Mouse (Mus musculus): ENCODE measurements around the gene Nxph3. TPM values are rescaled to one million over a fixed set of nuclear protein-coding genes. Genes with fewer than 3 reads are reported as not detected.

Nxph3 gene
- polyA plus RNA-seq, 1 experiment from 2014 or later = 6.3 TPM

- H3K36me3 ChIP-seq = no peaks in the 10 kb centered on the region
- no peaks in the 10 kb centered on the region for H3K9me3 ChIP-seq
- H3K4me3 ChIP-seq = peak overlapping the region; percentile 56; the same call in 1 of the 2 replicates
- H3K4me1 ChIP-seq = peaks cover 45% of the 10 kb centered on the region
- H3K27ac ChIP-seq (replicated peaks) = peak overlapping the region; percentile 68
- H3K27me3 ChIP-seq = peaks cover 30% of the 10 kb centered on the region
- WGBS = 34% methylated on average over 17 of the region's 17 CpGs
- no peak overlapping the region; the same call in 1 of the 2 replicates for H3K9ac ChIP-seq (replicated peaks)
- peak overlapping the region; percentile 87 for H3K4me2 ChIP-seq (replicated peaks)
- peak; percentile 49 for ATAC-seq (replicated peaks)
Measured at GRCm38 (mm10) chr11:95515376-95516323, 1.3 kb upstream of the Nxph3 start.

GRCm38 (mm10) chr11:95513461-95514297, 691 bp downstream of the Nxph3 start:
- H3K27ac ChIP-seq (replicated peaks) = peak overlapping the region; percentile 68; the same call in 1 of the 2 replicates
- H3K9ac ChIP-seq (replicated peaks) = peak overlapping the region; percentile 55
- H3K36me3 ChIP-seq = no peaks in the 10 kb centered on the region
- no peaks in the 10 kb centered on the region for H3K9me3 ChIP-seq
- H3K4me2 ChIP-seq (replicated peaks) = peak overlapping the region; percentile 87
- peaks cover 30% of the 10 kb centered on the region for H3K27me3 ChIP-seq
- peak overlapping the region; percentile 56 for H3K4me3 ChIP-seq
- peak; percentile 30; the same call in 1 of the 2 replicates for ATAC-seq (replicated peaks)
- WGBS = under 1% methylated on average over 63 of the region's 66 CpGs
- peaks cover 41% of the 10 kb centered on the region for H3K4me1 ChIP-seq

- Histone ChIP-seq H3K27me3 (peaks cover 30% of the 10 kb centered on the region), H3K4me3 (peak overlapping the region; percentile 56)
Measured at GRCm38 (mm10) chr11:95512383-95512782, 2.0 kb downstream of the Nxph3 start.

GRCm38 (mm10) chr11:95511919-95512318, 2.5 kb downstream of the Nxph3 start:
- Histone ChIP-seq H3K36me3 (no peaks in the 10 kb centered on the region), H3K9me3 (no peaks in the 10 kb centered on the region), H3K4me2 (replicated peaks) (peak overlapping the region; percentile 87; the same call in 1 of the 2 replicates), H3K27me3 (peaks cover 30% of the 10 kb centered on the region), H3K9ac (replicated peaks) (no peak overlapping the region), H3K27ac (replicated peaks) (no peak overlapping the region), H3K4me3 (no peak overlapping the region; the same call in 1 of the 2 replicates), H3K4me1 (peaks cover 36% of the 10 kb centered on the region)
- WGBS = 88% methylated on average over 1 of the region's 1 CpGs
- ATAC-seq (replicated peaks) = no peak

More at GRCm38 (mm10) chr11:95512383-95512782, 2.0 kb downstream of the Nxph3 start:
- Histone ChIP-seq H3K36me3 (no peaks in the 10 kb centered on the region), H3K4me1 (peaks cover 41% of the 10 kb centered on the region), H3K4me2 (replicated peaks) (peak overlapping the region; percentile 87), H3K9ac (replicated peaks) (no peak overlapping the region), H3K9me3 (no peaks in the 10 kb centered on the region), H3K27ac (replicated peaks) (no peak overlapping the region)
- 79% methylated on average over 6 of the region's 6 CpGs for WGBS
- no peak for ATAC-seq (replicated peaks)

- H3K27ac ChIP-seq (replicated peaks) = no peak overlapping the region
- H3K4me3 ChIP-seq = no peak overlapping the region
- WGBS = 93% methylated on average over 12 of the region's 12 CpGs
- no peak for ATAC-seq (replicated peaks)
- peaks cover 30% of the 10 kb centered on the region for H3K27me3 ChIP-seq
- H3K9me3 ChIP-seq = no peaks in the 10 kb centered on the region
- no peaks in the 10 kb centered on the region for H3K36me3 ChIP-seq
- H3K4me1 ChIP-seq = peaks cover 24% of the 10 kb centered on the region
- H3K4me2 ChIP-seq (replicated peaks) = no peak overlapping the region
- no peak overlapping the region for H3K9ac ChIP-seq (replicated peaks)
Measured at GRCm38 (mm10) chr11:95510631-95511030, 3.7 kb downstream of the Nxph3 start.

- no peak for ATAC-seq (replicated peaks)
- WGBS = 70% methylated on average over 6 of the region's 6 CpGs
- H3K9ac ChIP-seq (replicated peaks) = no peak overlapping the region
- no peaks in the 10 kb centered on the region for H3K36me3 ChIP-seq
- H3K27ac ChIP-seq (replicated peaks) = no peak overlapping the region
- no peak overlapping the region for H3K4me3 ChIP-seq
- peaks cover 10% of the 10 kb centered on the region for H3K4me1 ChIP-seq
- H3K4me2 ChIP-seq (replicated peaks) = no peak overlapping the region
- peaks cover 21% of the 10 kb centered on the region for H3K27me3 ChIP-seq
- H3K9me3 ChIP-seq = no peaks in the 10 kb centered on the region
Measured at GRCm38 (mm10) chr11:95509126-95509717, 5.1 kb downstream of the Nxph3 start.

- no peak for ATAC-seq (replicated peaks)
- peaks cover 12% of the 10 kb centered on the region for H3K27me3 ChIP-seq
- WGBS = 60% methylated on average over 13 of the region's 13 CpGs
Measured at GRCm38 (mm10) chr11:95508211-95508926, 6.0 kb downstream of the Nxph3 start.

GRCm38 (mm10) chr11:95507785-95508184, 6.6 kb downstream of the Nxph3 start:
- H3K9ac ChIP-seq (replicated peaks) = no peak overlapping the region
- H3K27ac ChIP-seq (replicated peaks) = no peak overlapping the region
- no peaks in the 10 kb centered on the region for H3K4me1 ChIP-seq
- peaks cover 6% of the 10 kb centered on the region for H3K27me3 ChIP-seq
- 78% methylated on average over 5 of the region's 5 CpGs for WGBS
- ATAC-seq (replicated peaks) = no peak
- no peak overlapping the region for H3K4me2 ChIP-seq (replicated peaks)
- H3K36me3 ChIP-seq = no peaks in the 10 kb centered on the region
- no peaks in the 10 kb centered on the region for H3K9me3 ChIP-seq
- H3K4me3 ChIP-seq = no peak overlapping the region

More at GRCm38 (mm10) chr11:95508211-95508926, 6.0 kb downstream of the Nxph3 start:
- Histone ChIP-seq H3K4me3 (no peak overlapping the region), H3K27ac (replicated peaks) (no peak overlapping the region), H3K9ac (replicated peaks) (no peak overlapping the region), H3K36me3 (no peaks in the 10 kb centered on the region), H3K9me3 (no peaks in the 10 kb centered on the region), H3K4me2 (replicated peaks) (no peak overlapping the region), H3K4me1 (peaks cover 1% of the 10 kb centered on the region)

- WGBS = 48% methylated on average over 12 of the region's 12 CpGs
- H3K4me2 ChIP-seq (replicated peaks) = no peak overlapping the region
- ATAC-seq (replicated peaks) = no peak
Measured at GRCm38 (mm10) chr11:95507041-95507716, 7.2 kb downstream of the Nxph3 start.

GRCm38 (mm10) chr11:95504271-95504731, 10.1 kb downstream of the Nxph3 start:
- Histone ChIP-seq H3K9me3 (no peaks in the 10 kb centered on the region), H3K4me2 (replicated peaks) (no peak overlapping the region), H3K9ac (replicated peaks) (no peak overlapping the region), H3K4me1 (peaks cover 12% of the 10 kb centered on the region; the same call in 1 of the 2 replicates), H3K27me3 (no peaks in the 10 kb centered on the region), H3K4me3 (no peak overlapping the region), H3K36me3 (no peaks in the 10 kb centered on the region), H3K27ac (replicated peaks) (no peak overlapping the region)
- WGBS = 27% methylated on average over 6 of the region's 6 CpGs
- ATAC-seq (replicated peaks) = no peak

More at GRCm38 (mm10) chr11:95507041-95507716, 7.2 kb downstream of the Nxph3 start:
- Histone ChIP-seq H3K4me3 (no peak overlapping the region), H3K9ac (replicated peaks) (no peak overlapping the region), H3K27ac (replicated peaks) (no peak overlapping the region), H3K9me3 (no peaks in the 10 kb centered on the region), H3K27me3 (peaks cover under 1% of the 10 kb centered on the region; the same call in 1 of the 2 replicates), H3K4me1 (no peaks in the 10 kb centered on the region), H3K36me3 (no peaks in the 10 kb centered on the region)

Data from forebrain, embryonic 15.5 days (tissue).